Mouse (Mus musculus): ENCODE measurements around the gene Rbm19.

- TF ChIP-seq TAL1 (IDR thresholded peaks at IDR 0.05; ENCODE audit: low read length) (no peak), GATA1 (IDR thresholded peaks at IDR 0.05; ENCODE audit: low read length) (no peak)
These were observed 19.1 kb downstream of the Rbm19 start for GRCm38 (mm10) chr5:120135337-120135736.
